Mouse (Mus musculus): ENCODE data around the gene Rheb. TPM values are rescaled to one million over a fixed set of nuclear protein-coding genes. Genes with fewer than 3 reads are reported as not detected.

The Rheb gene
- polyA plus RNA-seq, 1 experiment from 2014 or later, result 72.0 TPM

Other genes starting within 250 kb of the Rheb start
- 1.3 and 1.5 TPM in 2 replicates for gene Smarcd3, start 218.2 kb downstream of the Rheb start, polyA plus RNA-seq (2015; fragmentation: Nextera tagmentation; extraction: Ambion mirVana)
- gene Nub1, start 157.1 kb downstream of the Rheb start, polyA plus RNA-seq (2015; fragmentation: Nextera tagmentation; extraction: Ambion mirVana), result 12.4 and 12.5 TPM in 2 replicates
- gene Wdr86, start 111.9 kb downstream of the Rheb start, polyA plus RNA-seq (2015; fragmentation: Nextera tagmentation; extraction: Ambion mirVana), result 1.1 and 1.5 TPM in 2 replicates
- not detected in 2 replicates for gene Crygn, start 84.6 kb downstream of the Rheb start, polyA plus RNA-seq (2015; fragmentation: Nextera tagmentation; extraction: Ambion mirVana)

Measured in liver, embryonic 15.5 days (tissue).